ENCODE assay signal across 10 mouse cellular contexts in genomic region chr16:95686246-95686645, GRCm38 (mm10).
"Had no signal": no experiment of that assay in that cellular context is flagged by ENCODE, and none has a peak within 500 bp of the region (broad histone marks: within the 10 kb centered on the region; RNA-seq: fewer than 3 reads in every experiment).

No protein-coding gene starts in this region.

- H3K27me3 ChIP-seq: limb, embryonic 12.5 days; liver, embryonic 15.5 days; lung, embryonic 15.5 days; midbrain, embryonic 13.5 days had no signal

- H3K9me3 ChIP-seq: limb, embryonic 12.5 days; liver, embryonic 15.5 days; lung, embryonic 15.5 days; midbrain, embryonic 13.5 days had no signal

- H3K36me3 ChIP-seq: limb, embryonic 12.5 days; liver, embryonic 15.5 days; lung, embryonic 15.5 days; midbrain, embryonic 13.5 days had no signal

- H3K27ac ChIP-seq: hindbrain, postnatal 0 days; limb, embryonic 12.5 days; lung, embryonic 15.5 days; midbrain, embryonic 13.5 days; stomach, postnatal 0 days had no signal

- H3K4me2 ChIP-seq: limb, embryonic 12.5 days; liver, embryonic 15.5 days; lung, embryonic 15.5 days; midbrain, embryonic 13.5 days had no signal

- DNase-seq: layer of hippocampus, adult 9-11 months; layer of hippocampus, postnatal 36 days; right cerebral cortex, postnatal 14 days; thymus, postnatal 14 days had no signal

- H3K4me1 ChIP-seq: lung, embryonic 15.5 days had no signal

- ATAC-seq: hindbrain, postnatal 0 days; midbrain, embryonic 13.5 days had no signal

- H3K4me3 ChIP-seq: limb, embryonic 12.5 days; liver, embryonic 15.5 days; lung, embryonic 15.5 days; midbrain, embryonic 13.5 days had no signal

- H3K9ac ChIP-seq: limb, embryonic 12.5 days; liver, embryonic 15.5 days; lung, embryonic 15.5 days; midbrain, embryonic 13.5 days had no signal
